Mouse (Mus musculus) liver, postnatal 0 days (tissue): ENCODE results near the gene LTO1. TPM values are rescaled to one million over a fixed set of nuclear protein-coding genes. Genes with fewer than 3 reads are reported as not detected.

Source experiments
- ATAC-seq: fragments of 200-750 bp; cut with Nextera tagmentation; 2 replicates; pipeline ENCODE4 v1.8.0; 2017; ENCODE audit warnings: mild to moderate bottlenecking, moderate library complexity
- DNase-seq: peaks from one replicate; pipeline ENCODE4 v3.0.0-alpha.2; 2016
- H3K27ac ChIP-seq: fragments of 300-500 bp; sonication (generic); 2 replicates; pipeline ENCODE4 v1.5.1; 2014; ENCODE audit warnings: antibody characterized with exemption, moderate library complexity, mild to moderate bottlenecking, low read depth
- H3K27me3 ChIP-seq: fragments of 300-500 bp; sonication (generic); 2 replicates; pipeline ENCODE4 v1.6.1; 2014; ENCODE audit warnings: low read length, control low read depth, mixed read lengths; ENCODE audit not compliant: insufficient read depth
- H3K36me3 ChIP-seq: fragments of 300-500 bp; sonication (generic); replicated peaks from 2 replicates; pipeline ENCODE4 v1.6.1; 2014; ENCODE audit warnings: mild to moderate bottlenecking, control low read depth, low read length, moderate library complexity, mixed read lengths; ENCODE audit not compliant: insufficient read depth
- H3K4me1 ChIP-seq: fragments of 300-500 bp; sonication (generic); 2 replicates; pipeline ENCODE4 v1.6.1; 2014; ENCODE audit warnings: antibody characterized with exemption, mild to moderate bottlenecking, control low read depth; ENCODE audit not compliant: insufficient read depth
- H3K4me2 ChIP-seq: fragments of 300-500 bp; sonication (generic); 2 replicates; pipeline ENCODE4 v1.6.1; 2014; ENCODE audit warnings: low read depth, mild to moderate bottlenecking, low read length, moderate library complexity, mixed read lengths
- H3K4me3 ChIP-seq: fragments of 300-500 bp; sonication (generic); 2 replicates; pipeline ENCODE4 v1.5.1; 2014; ENCODE audit warnings: low read depth, low read length
- H3K9ac ChIP-seq: fragments of 300-500 bp; sonication (generic); replicated peaks from 2 replicates; pipeline ENCODE4 v1.6.1; 2014; ENCODE audit warnings: mild to moderate bottlenecking, moderate library complexity
- H3K9me3 ChIP-seq: fragments of 300-500 bp; sonication (generic); 2 replicates; pipeline ENCODE4 v1.6.1; 2016; ENCODE audit warnings: mild to moderate bottlenecking, control low read depth, low read length, mixed read lengths
- CTCF ChIP-seq: sonication (generic); IDR thresholded peaks from 2 replicates; pipeline ENCODE4 v1.5.1; 2016; ENCODE audit warnings: antibody characterized with exemption, low read depth
- EP300 ChIP-seq: IDR thresholded peaks from 2 replicates; pipeline ENCODE4 v1.6.1; 2016; ENCODE audit warnings: antibody characterized with exemption, low read depth, mild to moderate bottlenecking
- WGBS: fragments of 180-500 bp; shearing (Covaris S2); extraction: QIAGEN DNeasy Blood & Tissue Kit; methylation state at CpG from one replicate; pipeline ENCODE4 v1.1.7; 2014; ENCODE audit not compliant: insufficient replicate concordance; 5-methylcytosine and 5-hydroxymethylcytosine counted together
- polyA plus RNA-seq: library from polyadenylated mRNA; unstranded; fragments of >200 nt; fragmentation: Nextera tagmentation; extraction: Ambion mirVana; gene quantifications from 2 replicates; pipeline ENCODE4 v1.2.1, GENCODE M21; 2015

Gene LTO1
- polyA plus RNA-seq, result 6.3 and 7.0 TPM in 2 replicates

DNA sequence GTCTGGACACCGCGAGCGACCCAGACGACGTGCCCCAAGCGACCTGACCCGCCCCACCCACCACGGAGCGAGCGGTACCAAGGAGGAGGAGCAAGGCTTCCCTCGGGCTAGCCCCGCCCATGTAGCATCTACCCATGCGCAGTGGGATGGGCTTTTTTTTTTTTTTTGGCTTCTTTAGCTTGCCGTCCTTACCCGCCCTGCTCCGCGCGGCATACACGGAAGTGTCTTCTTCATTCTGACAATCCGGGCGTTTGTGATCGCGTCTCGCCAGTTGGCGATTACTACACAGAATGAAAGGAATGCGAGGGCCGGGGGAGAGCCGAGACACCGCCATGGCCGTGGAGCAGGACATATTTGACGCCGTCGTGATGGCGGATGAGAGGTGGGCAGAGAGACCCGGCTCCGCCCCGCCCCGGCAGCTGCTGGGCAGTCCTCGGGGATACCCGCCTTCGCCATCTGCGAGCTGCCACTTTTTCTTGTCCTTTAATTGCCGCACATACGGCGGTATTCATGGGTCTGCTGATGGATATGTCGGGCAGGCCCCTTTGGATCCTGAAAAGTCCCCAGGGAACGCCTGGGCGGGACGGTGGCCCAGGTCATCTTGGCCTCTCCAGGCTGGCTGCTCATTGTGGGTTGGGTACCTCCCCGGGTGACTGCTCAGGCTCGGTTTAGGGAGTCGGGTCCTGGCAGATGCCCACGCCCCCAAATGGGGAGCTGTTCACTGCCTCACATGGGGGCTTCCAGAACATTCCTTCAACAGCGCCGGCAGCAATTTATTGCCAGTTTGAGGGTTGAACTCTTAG, at the start of gene LTO1:
Gene LTO1, plus strand, starts transcription at position 153 of the 803 bp plus-strand sequence.
- Histone ChIP-seq H3K9me3 (no peaks in the 10 kb centered on the region), H3K4me3 (peak within 1 kb of the TSS; percentile 67), H3K27ac (peak within 1 kb of the TSS; percentile 63), H3K36me3 (peaks cover 18% of the 10 kb centered on the region), H3K4me1 (peaks cover 9% of the 10 kb centered on the region), H3K4me2 (peak within 1 kb of the TSS; percentile 82), H3K9ac (peak within 1 kb of the TSS; percentile 77), H3K27me3 (no peaks in the 10 kb centered on the region)
- DNase-seq (peak; percentile 95), ATAC-seq (peak; percentile 97)
- TF ChIP-seq EP300, result peak; percentile 76; the same call in 1 of the 2 replicates
- TF ChIP-seq CTCF, result no peak
- WGBS, result under 1% methylated on average over 54 of the region's 55 CpGs

DNA sequence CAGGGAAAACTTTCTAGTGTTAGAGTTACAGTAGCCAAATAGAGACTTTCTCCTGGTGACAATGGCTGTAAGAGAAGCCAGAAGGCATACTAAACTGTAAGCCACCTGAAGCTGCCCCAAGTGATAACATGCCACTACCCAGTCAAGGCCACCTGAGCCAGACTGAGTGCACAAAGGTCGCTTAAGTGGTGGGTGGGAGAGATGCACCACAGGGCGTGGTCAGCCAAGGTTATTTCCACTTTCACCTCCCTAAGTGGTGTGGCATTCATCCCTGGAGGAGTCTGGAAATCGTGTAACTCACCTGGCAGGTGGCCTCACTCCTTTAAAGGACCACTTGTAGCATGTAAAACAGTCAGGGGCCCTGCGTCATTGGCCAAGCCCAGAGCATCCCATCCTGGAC, 47.7 kb upstream of the LTO1 start:
- ATAC-seq, result no peak
- H3K27ac ChIP-seq, result no peak overlapping the region
- H3K4me2 ChIP-seq, result no peak overlapping the region
- TF ChIP-seq EP300 (no peak), CTCF (no peak)
- H3K9ac ChIP-seq, result no peak overlapping the region
- H3K36me3 ChIP-seq, result no peaks in the 10 kb centered on the region
- no peaks in the 10 kb centered on the region for H3K4me1 ChIP-seq
- WGBS, result 41% methylated on average over 4 of the region's 4 CpGs
- H3K27me3 ChIP-seq, result peaks cover 48% of the 10 kb centered on the region
- H3K4me3 ChIP-seq, result no peak overlapping the region
- H3K9me3 ChIP-seq, result no peaks in the 10 kb centered on the region
- DNase-seq, result no peak

DNA sequence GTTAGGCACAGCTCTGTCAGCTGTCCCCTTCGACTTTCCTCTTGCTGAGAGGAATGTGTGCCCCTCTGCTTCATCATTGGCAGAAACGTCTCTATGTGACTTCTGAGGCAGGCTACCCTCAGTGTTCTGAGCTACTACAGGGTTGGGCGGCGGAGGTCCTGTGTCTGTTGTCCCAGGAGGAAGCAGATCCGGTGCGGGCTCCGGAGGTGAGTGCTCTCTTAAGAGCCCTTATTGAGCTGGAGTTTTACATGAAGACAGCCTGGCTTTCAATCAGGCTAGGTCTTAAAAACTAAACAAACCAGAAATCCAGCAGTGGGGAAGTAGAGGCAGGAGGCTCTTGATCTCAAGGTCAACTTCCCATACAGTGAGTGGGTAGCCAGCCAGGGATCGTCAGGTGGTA, 47.3 kb upstream of the LTO1 start:
- TF ChIP-seq CTCF (no peak), EP300 (no peak)
- Histone ChIP-seq H3K4me1 (no peaks in the 10 kb centered on the region), H3K4me3 (no peak overlapping the region), H3K4me2 (no peak overlapping the region), H3K27ac (no peak overlapping the region), H3K9me3 (no peaks in the 10 kb centered on the region), H3K9ac (no peak overlapping the region), H3K27me3 (peaks cover 43% of the 10 kb centered on the region), H3K36me3 (no peaks in the 10 kb centered on the region)
- DNase-seq (no peak), ATAC-seq (no peak)
- 79% methylated on average over 8 of the region's 8 CpGs for WGBS

DNA sequence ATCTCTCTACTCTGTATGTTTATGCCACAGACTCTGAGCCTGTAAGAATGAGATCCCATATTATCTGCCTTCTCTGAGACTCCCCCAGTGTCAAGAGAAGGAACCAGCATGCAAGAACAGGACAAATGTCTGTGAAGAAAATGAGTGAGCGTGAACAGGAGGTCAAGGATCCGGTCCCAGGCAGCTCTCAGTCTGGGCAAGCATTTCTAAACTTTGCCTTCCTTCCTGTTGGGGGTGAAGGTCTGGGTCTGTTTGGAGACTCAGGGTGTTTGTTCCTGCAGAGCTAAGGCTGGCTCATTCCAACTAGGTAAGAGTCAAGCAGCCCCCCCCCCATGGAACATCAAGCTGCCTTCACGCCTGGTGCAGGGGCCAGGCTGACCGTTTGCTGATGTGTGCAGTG, 42.5 kb upstream of the LTO1 start:
- H3K9me3 ChIP-seq, result no peaks in the 10 kb centered on the region
- 37% methylated on average over 4 of the region's 4 CpGs for WGBS
- TF ChIP-seq EP300, result no peak
- TF ChIP-seq CTCF, result 0 out of 2 replicates have a peak, but pooled peaks have one; percentile 2
- no peak for ATAC-seq
- no peak overlapping the region for H3K9ac ChIP-seq
- H3K27me3 ChIP-seq, result 0 out of 2 replicates have a peak, but pooled peaks cover under 1% of the 10 kb centered on the region
- H3K36me3 ChIP-seq, result no peaks in the 10 kb centered on the region
- no peaks in the 10 kb centered on the region for H3K4me1 ChIP-seq
- H3K27ac ChIP-seq, result no peak overlapping the region
- H3K4me3 ChIP-seq, result no peak overlapping the region
- no peak overlapping the region for H3K4me2 ChIP-seq
- no peak for DNase-seq

DNA sequence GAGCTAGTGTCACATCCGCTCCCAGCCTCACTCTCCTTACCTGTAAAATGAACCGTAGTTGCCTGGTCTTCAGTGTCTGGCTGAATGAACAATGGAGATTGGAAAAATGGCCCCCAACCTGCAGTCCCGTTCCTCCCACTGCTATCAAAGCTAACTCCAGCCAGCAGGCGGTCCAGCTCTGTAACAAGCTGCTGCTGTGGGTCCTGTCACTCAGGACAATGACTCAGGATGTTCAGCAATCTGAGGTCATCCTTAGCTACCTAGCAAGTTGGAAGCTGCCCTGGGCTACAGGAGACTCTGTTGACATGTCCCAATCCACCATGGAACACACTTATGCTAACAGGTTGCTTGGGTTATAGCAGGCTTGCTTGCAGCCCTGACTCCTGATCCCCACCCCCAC, 41.7 kb upstream of the LTO1 start:
- TF ChIP-seq EP300, result no peak
- no peak for TF ChIP-seq CTCF
- Histone ChIP-seq H3K9ac (no peak overlapping the region), H3K27ac (no peak overlapping the region; the same call in 1 of the 2 replicates), H3K36me3 (no peaks in the 10 kb centered on the region), H3K9me3 (no peaks in the 10 kb centered on the region), H3K4me1 (no peaks in the 10 kb centered on the region), H3K4me3 (no peak overlapping the region), H3K4me2 (no peak overlapping the region), H3K27me3 (no peaks in the 10 kb centered on the region)
- 77% methylated on average over 4 of the region's 4 CpGs for WGBS
- ATAC-seq, result no peak
- DNase-seq, result no peak

DNA sequence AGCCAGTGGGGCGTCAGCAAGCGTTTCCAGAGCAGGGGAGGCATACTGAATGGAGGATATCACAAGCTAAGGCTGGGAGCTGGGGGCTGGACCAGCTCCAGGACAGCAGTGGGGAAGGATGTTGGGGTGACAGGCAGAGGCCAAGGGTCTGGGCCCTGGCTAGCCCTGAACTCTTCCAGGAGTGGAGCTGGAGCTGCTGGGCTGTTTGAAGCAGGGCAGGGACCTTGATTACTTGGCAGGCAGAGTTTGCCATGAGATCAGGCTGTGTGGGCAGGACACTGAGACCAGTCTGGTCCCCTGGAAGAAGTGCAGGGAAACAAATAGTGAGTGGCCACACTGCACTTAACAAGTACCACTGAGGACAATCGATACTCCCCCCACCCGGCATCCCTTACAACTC, 40.7 kb upstream of the LTO1 start:
- no peak overlapping the region for H3K4me2 ChIP-seq
- TF ChIP-seq EP300, result no peak
- TF ChIP-seq CTCF, result no peak
- no peaks in the 10 kb centered on the region for H3K36me3 ChIP-seq
- H3K9me3 ChIP-seq, result no peaks in the 10 kb centered on the region
- DNase-seq, result no peak
- no peak overlapping the region for H3K27ac ChIP-seq
- no peak for ATAC-seq
- 60% methylated on average over 4 of the region's 4 CpGs for WGBS
- no peaks in the 10 kb centered on the region for H3K27me3 ChIP-seq
- no peak overlapping the region for H3K4me3 ChIP-seq
- H3K4me1 ChIP-seq, result no peaks in the 10 kb centered on the region
- no peak overlapping the region for H3K9ac ChIP-seq

DNA sequence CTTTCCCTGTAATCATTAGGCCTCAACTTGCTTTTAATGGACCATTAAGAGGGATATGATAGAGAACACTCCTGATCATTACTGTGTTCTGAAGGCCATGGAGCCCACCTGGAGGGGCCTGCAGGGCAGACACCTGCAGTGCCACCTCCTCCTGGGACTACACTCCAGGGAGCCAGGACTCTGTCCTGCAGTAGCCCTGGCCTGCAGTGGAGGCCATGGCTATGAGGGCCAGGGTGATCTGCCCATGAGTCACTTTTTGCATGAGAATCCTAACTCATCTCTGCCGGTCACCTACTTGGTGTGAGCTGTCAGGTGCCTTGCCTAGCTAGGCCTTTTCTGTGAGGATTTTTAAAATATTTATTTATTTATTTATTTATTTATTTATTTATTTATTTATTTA, 36.5 kb upstream of the LTO1 start:
- no peak overlapping the region for H3K9ac ChIP-seq
- no peak for TF ChIP-seq CTCF
- TF ChIP-seq EP300, result no peak
- no peaks in the 10 kb centered on the region for H3K27me3 ChIP-seq
- whole genome bisulfite sequencing, result 96% methylated on average over 1 of the region's 1 CpGs
- no peaks in the 10 kb centered on the region for H3K36me3 ChIP-seq
- no peak for DNase-seq
- no peaks in the 10 kb centered on the region for H3K4me1 ChIP-seq
- H3K4me2 ChIP-seq, result no peak overlapping the region
- H3K4me3 ChIP-seq, result no peak overlapping the region
- ATAC-seq, result no peak
- no peaks in the 10 kb centered on the region for H3K9me3 ChIP-seq
- no peak overlapping the region for H3K27ac ChIP-seq
